Mouse (Mus musculus) left cerebral cortex, postnatal 36 days (tissue): ENCODE data around the gene Med13l. TPM values are rescaled to one million over a fixed set of nuclear protein-coding genes. Genes with fewer than 3 reads are reported as not detected.
"Not testable (repeated sequence)": the region's sequence is repeated elsewhere in the genome, so short reads cannot be mapped to it uniquely, and the experiment has no call there.

Experiments
- DNase-seq, 2 experiments: peaks; one replicate each; pipeline ENCODE4 v3.0.0; 2021 to 2022; ENCODE audit warnings: low spot score in 2 of 2, mixed read lengths in 1 of 2
- intact Hi-C: fragments of 180-260 bp; cut with DNase I; formaldehyde crosslinking; loops from one replicate; pipeline ENCODE4 v1.15.1; 2025
- total RNA-seq, 2 experiments: library from RNA; stranded (reverse); gene quantifications; 2 replicates each; pipeline ENCODE4 v1.2.3; 2021

Gene Med13l
- total RNA-seq, 2 experiments from 2014 or later, result 92.1 to 129 TPM

GRCm38 (mm10) chr5:118647384-118647783, 86.9 kb downstream of the Med13l start:
- no peak for DNase-seq
- intact Hi-C loops, result no loop called here

GRCm38 (mm10) chr5:118649215-118650006, 88.9 kb downstream of the Med13l start:
- DNase-seq, result no peak
- intact Hi-C loops, result loop anchor here (5.0 to 10.0 kb wide), 3 partner anchors 85 to 377 kb away; partner anchors contain the start of gene Med13l

- intact Hi-C loops, result loop anchor here (5.0 to 10.0 kb wide), 3 partner anchors 85 to 378 kb away; partner anchors contain the start of gene Med13l
- DNase-seq, result no peak
Measured at GRCm38 (mm10) chr5:118650007-118650548, 89.6 kb downstream of the Med13l start.

GRCm38 (mm10) chr5:118650746-118651145, 90.3 kb downstream of the Med13l start:
- intact Hi-C loops, result loop anchor here (5.0 to 10.0 kb wide), 3 partner anchors 86 to 378 kb away; partner anchors contain the start of gene Med13l
- no peak for DNase-seq

GRCm38 (mm10) chr5:118652611-118653010, 92.1 kb downstream of the Med13l start:
- intact Hi-C loops, result loop anchor here (5.0 to 10.0 kb wide), 3 partner anchors 88 to 380 kb away; partner anchors contain the start of gene Med13l
- no peak for DNase-seq

GRCm38 (mm10) chr5:118653119-118653518, 92.6 kb downstream of the Med13l start:
- intact Hi-C loops, result loop anchor here (5.0 to 10.0 kb wide), 3 partner anchors 88 to 381 kb away; partner anchors contain the start of gene Med13l
- not testable (repeated sequence) for DNase-seq

GRCm38 (mm10) chr5:118654599-118654998, 94.1 kb downstream of the Med13l start:
- intact Hi-C loops, result loop anchor here (2.0 to 10.0 kb wide), 4 partner anchors 60 to 382 kb away; partner anchors contain the start of gene Med13l

GRCm38 (mm10) chr5:118655025-118655424, 94.5 kb downstream of the Med13l start:
- intact Hi-C loops, result loop anchor here (2.0 to 10.0 kb wide), 2 partner anchors 60 to 90 kb away; partner anchors contain the start of gene Med13l
- DNase-seq, result no peak

More at GRCm38 (mm10) chr5:118654599-118654998, 94.1 kb downstream of the Med13l start:
- no peak for DNase-seq

GRCm38 (mm10) chr5:118655428-118655827, 94.9 kb downstream of the Med13l start:
- DNase-seq, result no peak
- intact Hi-C loops, result loop anchor here (2.0 to 10.0 kb wide), 2 partner anchors 61 to 91 kb away; partner anchors contain the start of gene Med13l

DNA sequence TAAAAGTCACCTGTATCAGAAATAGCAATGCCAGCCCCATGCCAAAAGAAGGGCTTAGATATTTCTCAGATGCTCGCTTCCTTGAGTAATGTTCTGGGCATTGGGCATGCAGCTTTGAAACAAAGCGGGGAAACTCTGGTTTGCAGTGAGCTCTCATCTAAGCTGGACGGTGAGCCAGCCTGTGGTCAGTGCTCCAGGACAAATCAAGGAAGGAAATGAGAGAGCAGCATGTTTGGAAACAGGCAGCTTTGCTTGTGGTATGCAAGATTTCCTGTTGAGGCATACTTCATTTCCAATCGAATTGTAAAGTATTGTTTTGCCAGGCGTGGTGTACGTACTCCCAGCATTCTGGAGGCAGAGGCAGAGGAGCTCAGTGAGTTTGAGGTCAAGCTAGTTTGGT, 95.5 kb downstream of the Med13l start:
- intact Hi-C loops, result loop anchor here (2.0 to 10.0 kb wide), 2 partner anchors 61 to 91 kb away; partner anchors contain the start of gene Med13l
- no peak for DNase-seq

- intact Hi-C loops, result loop anchor here (10.0 kb wide), 1 partner anchor 94 kb away; the partner anchor contains the start of gene Med13l
- no peak for DNase-seq
Measured at GRCm38 (mm10) chr5:118658256-118658837, 97.9 kb downstream of the Med13l start.

DNA sequence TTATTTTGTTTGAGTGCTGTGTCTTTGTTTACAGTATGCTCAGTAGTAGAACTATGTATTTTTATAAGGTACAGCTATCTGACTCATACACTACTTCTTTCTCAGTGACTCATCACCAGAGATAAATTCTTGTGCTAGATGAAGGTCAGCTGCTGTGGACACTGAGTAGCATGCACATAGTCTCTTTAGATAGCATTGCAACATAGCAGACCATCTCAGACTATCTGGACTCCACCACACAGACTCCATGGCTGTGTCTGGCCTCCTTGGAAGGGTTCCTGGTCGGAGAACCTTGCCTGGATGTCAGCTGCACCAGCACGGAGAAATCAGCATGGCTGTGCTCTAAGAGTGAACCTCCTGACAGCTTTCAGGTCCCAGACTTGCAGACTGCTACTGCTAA, 99.2 kb downstream of the Med13l start:
- intact Hi-C loops, result loop anchor here (10.0 kb wide), 1 partner anchor 95 kb away; the partner anchor contains the start of gene Med13l
- DNase-seq, result no peak

DNA sequence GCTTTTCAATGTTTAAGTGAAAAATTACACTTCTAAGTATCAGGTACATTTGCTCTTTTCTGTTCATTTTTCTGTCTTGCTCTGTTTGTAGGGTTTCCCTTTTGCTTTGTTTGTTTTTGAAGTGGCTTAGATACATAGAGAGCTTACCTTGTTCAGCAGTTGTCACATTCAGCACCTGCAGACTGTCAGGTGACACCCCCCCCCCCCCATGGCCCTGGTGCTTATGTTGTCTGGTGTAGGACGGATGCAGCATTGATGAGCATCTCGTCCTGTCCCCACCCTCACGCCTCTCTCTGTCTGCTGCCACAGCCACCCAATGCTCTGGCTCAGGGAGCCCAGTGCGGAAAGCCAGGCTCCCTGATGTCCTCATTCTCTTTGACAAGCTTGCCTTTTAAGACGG, 101.3 kb downstream of the Med13l start:
- DNase-seq, result no peak
- intact Hi-C loops, result no loop called here

GRCm38 (mm10) chr5:118663999-118664398, 103.5 kb downstream of the Med13l start:
- intact Hi-C loops, result no loop called here
- no peak for DNase-seq

DNA sequence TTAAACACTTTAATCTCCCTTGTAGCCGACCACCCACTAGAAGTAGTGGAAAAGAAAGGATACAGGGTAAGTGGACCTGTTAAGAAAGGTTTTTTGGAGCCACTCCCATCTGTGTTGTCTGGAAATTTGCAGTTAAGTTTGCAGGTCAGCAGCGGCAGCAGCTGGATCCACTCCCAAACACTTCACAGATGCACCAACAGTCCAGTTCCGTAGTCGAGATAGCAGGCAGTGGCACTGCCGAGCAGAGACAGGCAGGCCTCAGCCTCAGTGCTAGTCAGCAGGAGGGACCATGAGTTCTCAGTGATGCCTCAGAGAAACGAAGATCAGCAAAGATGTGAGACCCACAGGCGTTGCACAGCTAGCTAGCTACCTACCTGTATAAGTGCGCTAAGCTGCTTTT, 104.5 kb downstream of the Med13l start:
- no peak for DNase-seq
- intact Hi-C loops, result no loop called here

- intact Hi-C loops, result no loop called here
- DNase-seq, result no peak
Measured at GRCm38 (mm10) chr5:118666437-118667207, 106.1 kb downstream of the Med13l start.

- intact Hi-C loops, result no loop called here
- DNase-seq, result no peak
Measured at GRCm38 (mm10) chr5:118667863-118668262, 107.4 kb downstream of the Med13l start.

GRCm38 (mm10) chr5:118668931-118669330, 108.5 kb downstream of the Med13l start:
- intact Hi-C loops, result no loop called here
- no peak for DNase-seq

DNA sequence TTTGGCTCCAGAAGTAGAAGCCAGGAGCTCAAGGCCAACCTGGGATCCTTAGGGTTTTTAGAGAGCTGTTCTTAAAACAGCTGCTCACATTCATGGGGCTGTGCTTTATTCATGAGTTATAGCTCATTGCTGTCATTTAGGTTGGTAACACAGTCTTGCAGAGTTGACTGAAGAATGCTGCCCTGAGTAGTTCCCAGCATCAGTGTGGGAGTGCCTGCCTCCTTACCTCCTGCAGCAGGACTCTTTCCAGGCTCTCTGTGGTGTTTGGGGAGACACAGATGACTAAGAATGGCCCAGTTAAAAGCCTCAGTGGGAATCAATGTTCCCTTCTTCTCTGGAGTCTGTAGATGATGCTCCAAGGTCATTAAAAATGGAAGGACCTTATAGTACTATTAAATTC, 111.6 kb downstream of the Med13l start:
- intact Hi-C loops, result no loop called here

More for the DNA sequence above, 111.6 kb downstream of the Med13l start:
- no peak for DNase-seq
